Mouse (Mus musculus) intestine, embryonic 14.5 days (tissue): Measurements from ENCODE around the gene Fam208a. TPM values are rescaled to one million over a fixed set of nuclear protein-coding genes. Genes with fewer than 3 reads are reported as not detected.

ENCODE experiments used
- ATAC-seq: fragments of 200-750 bp; cut with Nextera tagmentation; replicated peaks from 2 replicates; pipeline ENCODE4 v1.8.0; 2017; ENCODE audit warnings: low read depth, moderate number of reproducible peaks, moderate TSS enrichment, moderate library complexity; ENCODE audit not compliant: low FRiP score, low TSS enrichment
- DNase-seq: peaks from one replicate; pipeline ENCODE4 v3.0.0-alpha.2; 2018; ENCODE audit warnings: low spot score
- H3K27ac ChIP-seq: fragments of 300-500 bp; sonication (generic); 2 replicates; pipeline ENCODE4 v1.5.1; 2014; ENCODE audit warnings: low read depth, mild to moderate bottlenecking, control low read depth
- H3K27me3 ChIP-seq: fragments of 300-500 bp; sonication (generic); replicated peaks from 2 replicates; pipeline ENCODE4 v1.6.1; 2014; ENCODE audit warnings: low read length, control low read depth; ENCODE audit not compliant: control insufficient read depth, insufficient read depth
- H3K36me3 ChIP-seq: fragments of 300-500 bp; sonication (generic); 2 replicates; pipeline ENCODE4 v1.6.1; 2014; ENCODE audit warnings: low read length, control low read depth; ENCODE audit not compliant: control insufficient read depth, insufficient read depth
- H3K4me1 ChIP-seq: fragments of 300-500 bp; sonication (generic); replicated peaks from 2 replicates; pipeline ENCODE4 v1.6.1; 2014; ENCODE audit warnings: low read length, control low read depth, mixed read lengths; ENCODE audit not compliant: control insufficient read depth, insufficient read depth
- H3K4me2 ChIP-seq: fragments of 300-500 bp; sonication (generic); 2 replicates; pipeline ENCODE4 v1.6.1; 2014; ENCODE audit warnings: low read length
- H3K4me3 ChIP-seq: fragments of 300-500 bp; sonication (generic); 2 replicates; pipeline ENCODE4 v1.5.1; 2014; ENCODE audit warnings: low read depth, low read length, control low read depth, mixed read lengths
- H3K9ac ChIP-seq: fragments of 300-500 bp; sonication (generic); 2 replicates; pipeline ENCODE4 v1.6.1; 2014; ENCODE audit warnings: mild to moderate bottlenecking, low read length
- H3K9me3 ChIP-seq: fragments of 300-500 bp; sonication (generic); 2 replicates; pipeline ENCODE4 v1.6.1; 2016; ENCODE audit warnings: low read length, control low read depth; ENCODE audit not compliant: control insufficient read depth
- WGBS: fragments of 180-500 bp; shearing (Covaris S2); extraction: QIAGEN DNeasy Blood & Tissue Kit; methylation state at CpG from one replicate; pipeline ENCODE4 v1.1.7; 2014; 5-methylcytosine and 5-hydroxymethylcytosine counted together
- polyA plus RNA-seq: library from polyadenylated mRNA; unstranded; fragments of >200 nt; fragmentation: Nextera tagmentation; extraction: Ambion mirVana; gene quantifications from 2 replicates; pipeline ENCODE4 v1.2.1, GENCODE M21; 2014

Fam208a gene
- polyA plus RNA-seq, 1 experiment from 2014 or later: 11.3 TPM

DNA sequence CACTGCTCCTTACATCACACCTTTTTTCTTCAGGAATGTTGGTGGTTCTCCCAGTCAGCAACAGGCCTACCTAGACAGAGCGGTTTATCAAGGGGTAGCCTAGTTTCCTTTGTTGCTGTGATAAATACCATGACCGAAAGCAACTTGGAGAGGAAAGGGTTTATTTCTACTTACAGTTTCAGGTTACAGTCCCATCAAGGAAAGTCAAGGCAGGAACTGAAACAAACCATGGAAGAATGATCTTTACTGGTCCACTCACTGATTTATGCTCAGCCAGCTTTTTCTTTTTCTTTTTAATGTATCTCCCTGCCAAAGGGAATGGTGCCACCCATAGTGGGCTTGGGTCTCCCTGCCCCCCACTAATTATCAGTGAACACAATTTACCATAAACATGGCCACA, 22.7 kb upstream of the Fam208a start:
- no peaks in the 10 kb centered on the region for H3K4me1 ChIP-seq
- no peak overlapping the region for H3K9ac ChIP-seq
- no peak overlapping the region for H3K4me2 ChIP-seq
- no peaks in the 10 kb centered on the region for H3K36me3 ChIP-seq
- ATAC-seq (no peak), DNase-seq (no peak)
- no peaks in the 10 kb centered on the region for H3K9me3 ChIP-seq
- H3K27me3 ChIP-seq: no peaks in the 10 kb centered on the region
- no peak overlapping the region for H3K27ac ChIP-seq
- no peak overlapping the region for H3K4me3 ChIP-seq
- WGBS: 95% methylated on average over 2 of the region's 2 CpGs

DNA sequence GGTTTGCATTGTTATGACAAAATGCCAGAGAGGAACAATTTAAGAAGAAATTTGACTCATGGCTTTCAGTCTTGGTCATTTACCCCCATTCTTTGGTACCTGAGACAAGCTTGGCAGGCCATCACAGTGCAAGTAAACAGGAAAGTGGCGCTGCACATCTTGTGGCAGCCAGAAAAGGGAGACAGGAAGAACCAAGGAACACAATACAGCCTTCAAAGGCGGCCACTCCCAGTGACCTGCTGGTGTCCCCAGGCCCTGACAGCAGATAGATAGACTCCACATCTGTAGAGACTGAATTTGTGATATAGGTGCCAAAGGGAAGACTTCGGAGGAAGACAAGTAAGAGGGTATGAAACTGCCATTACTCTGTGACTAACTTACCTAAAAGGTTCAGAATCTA, 20.4 kb upstream of the Fam208a start:
- H3K4me3 ChIP-seq: no peak overlapping the region
- H3K27me3 ChIP-seq: no peaks in the 10 kb centered on the region
- no peak overlapping the region for H3K27ac ChIP-seq
- DNase-seq (no peak), ATAC-seq (no peak)
- 87% methylated on average over 3 of the region's 3 CpGs for WGBS
- H3K9me3 ChIP-seq: no peaks in the 10 kb centered on the region
- no peak overlapping the region for H3K9ac ChIP-seq
- H3K4me2 ChIP-seq: no peak overlapping the region
- no peaks in the 10 kb centered on the region for H3K36me3 ChIP-seq
- H3K4me1 ChIP-seq: no peaks in the 10 kb centered on the region

- H3K4me2 ChIP-seq: no peak overlapping the region
- ATAC-seq: no peak
Observed at GRCm38 (mm10) chr14:27409662-27410061, 19.0 kb upstream of the Fam208a start.

GRCm38 (mm10) chr14:27411492-27411891, 17.1 kb upstream of the Fam208a start:
- Histone ChIP-seq H3K9me3 (no peaks in the 10 kb centered on the region), H3K4me1 (no peaks in the 10 kb centered on the region), H3K4me3 (no peak overlapping the region), H3K36me3 (no peaks in the 10 kb centered on the region), H3K27ac (no peak overlapping the region), H3K27me3 (no peaks in the 10 kb centered on the region), H3K9ac (no peak overlapping the region), H3K4me2 (no peak overlapping the region)
- DNase-seq (no peak), ATAC-seq (no peak)
- WGBS: 78% methylated on average over 7 of the region's 7 CpGs

More at GRCm38 (mm10) chr14:27409662-27410061, 19.0 kb upstream of the Fam208a start:
- Histone ChIP-seq H3K4me3 (no peak overlapping the region), H3K27ac (no peak overlapping the region), H3K36me3 (no peaks in the 10 kb centered on the region), H3K27me3 (no peaks in the 10 kb centered on the region), H3K4me1 (no peaks in the 10 kb centered on the region), H3K9ac (no peak overlapping the region), H3K9me3 (no peaks in the 10 kb centered on the region)
- 68% methylated on average over 3 of the region's 3 CpGs for WGBS
- no peak for DNase-seq

GRCm38 (mm10) chr14:27412699-27413098, 15.9 kb upstream of the Fam208a start:
- DNase-seq: no peak
- 75% methylated on average over 8 of the region's 8 CpGs for WGBS
- Histone ChIP-seq H3K4me2 (no peak overlapping the region), H3K4me1 (no peaks in the 10 kb centered on the region), H3K9me3 (no peaks in the 10 kb centered on the region), H3K27ac (no peak overlapping the region), H3K27me3 (no peaks in the 10 kb centered on the region), H3K36me3 (no peaks in the 10 kb centered on the region), H3K9ac (no peak overlapping the region), H3K4me3 (no peak overlapping the region)
- no peak for ATAC-seq

DNA sequence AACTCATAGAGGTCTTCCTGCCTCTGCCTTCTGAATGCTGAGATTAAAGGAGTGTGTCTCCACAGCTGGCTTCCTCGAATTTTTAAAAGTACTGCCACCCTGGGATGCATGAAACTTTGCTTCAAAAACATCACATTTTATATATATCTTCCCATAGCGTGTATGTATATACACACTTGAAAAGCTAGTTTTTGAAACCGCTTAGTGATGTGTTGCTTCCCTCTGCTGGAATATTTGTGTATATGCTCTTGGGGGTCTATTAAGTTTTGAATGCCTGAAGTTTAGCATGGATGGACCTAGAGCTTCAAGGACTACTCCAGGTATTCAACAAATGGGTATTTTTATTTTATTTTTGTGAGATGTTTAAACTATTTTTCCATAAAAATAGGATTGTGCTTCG, 14.7 kb upstream of the Fam208a start:
- H3K27ac ChIP-seq: no peak overlapping the region
- H3K4me1 ChIP-seq: no peaks in the 10 kb centered on the region
- H3K4me2 ChIP-seq: no peak overlapping the region
- DNase-seq: peak; percentile 54
- H3K4me3 ChIP-seq: no peak overlapping the region
- WGBS: 41% methylated on average over 4 of the region's 4 CpGs
- no peaks in the 10 kb centered on the region for H3K27me3 ChIP-seq
- H3K9me3 ChIP-seq: no peaks in the 10 kb centered on the region
- no peaks in the 10 kb centered on the region for H3K36me3 ChIP-seq
- no peak overlapping the region for H3K9ac ChIP-seq
- no peak; the same call in 1 of the 2 replicates for ATAC-seq

- DNase-seq (no peak), ATAC-seq (no peak)
- Histone ChIP-seq H3K36me3 (no peaks in the 10 kb centered on the region), H3K4me1 (no peaks in the 10 kb centered on the region), H3K27ac (no peak overlapping the region), H3K4me3 (no peak overlapping the region), H3K9me3 (no peaks in the 10 kb centered on the region), H3K4me2 (no peak overlapping the region), H3K27me3 (no peaks in the 10 kb centered on the region), H3K9ac (no peak overlapping the region)
- 81% methylated on average over 3 of the region's 3 CpGs for WGBS
Observed at GRCm38 (mm10) chr14:27420816-27421215, 7.8 kb upstream of the Fam208a start.

DNA sequence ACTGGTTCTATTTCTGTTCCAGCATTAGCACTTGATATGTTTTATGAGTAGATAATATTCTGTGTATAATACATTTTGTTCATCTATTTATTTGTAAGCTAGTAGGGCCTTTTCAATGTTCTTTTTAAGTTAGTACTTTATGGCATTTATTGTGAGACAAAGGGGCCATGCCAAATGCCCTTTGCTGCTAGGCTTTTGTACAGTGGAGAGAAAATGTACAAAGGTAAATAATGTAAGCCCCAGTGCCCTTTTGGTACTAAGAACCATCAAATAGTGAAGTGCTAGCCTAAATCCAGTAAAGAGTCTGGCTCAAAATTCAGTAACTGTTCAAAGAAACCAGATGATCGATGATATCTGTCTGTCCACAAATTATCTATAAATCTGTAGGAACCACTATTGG, 6.3 kb upstream of the Fam208a start:
- ATAC-seq (no peak), DNase-seq (no peak)
- H3K36me3 ChIP-seq: no peaks in the 10 kb centered on the region
- H3K4me3 ChIP-seq: no peak overlapping the region
- no peaks in the 10 kb centered on the region for H3K4me1 ChIP-seq
- no peak overlapping the region for H3K27ac ChIP-seq
- H3K4me2 ChIP-seq: no peak overlapping the region
- WGBS: 94% methylated on average over 1 of the region's 1 CpGs
- H3K9me3 ChIP-seq: no peaks in the 10 kb centered on the region
- H3K9ac ChIP-seq: no peak overlapping the region
- no peaks in the 10 kb centered on the region for H3K27me3 ChIP-seq

DNA sequence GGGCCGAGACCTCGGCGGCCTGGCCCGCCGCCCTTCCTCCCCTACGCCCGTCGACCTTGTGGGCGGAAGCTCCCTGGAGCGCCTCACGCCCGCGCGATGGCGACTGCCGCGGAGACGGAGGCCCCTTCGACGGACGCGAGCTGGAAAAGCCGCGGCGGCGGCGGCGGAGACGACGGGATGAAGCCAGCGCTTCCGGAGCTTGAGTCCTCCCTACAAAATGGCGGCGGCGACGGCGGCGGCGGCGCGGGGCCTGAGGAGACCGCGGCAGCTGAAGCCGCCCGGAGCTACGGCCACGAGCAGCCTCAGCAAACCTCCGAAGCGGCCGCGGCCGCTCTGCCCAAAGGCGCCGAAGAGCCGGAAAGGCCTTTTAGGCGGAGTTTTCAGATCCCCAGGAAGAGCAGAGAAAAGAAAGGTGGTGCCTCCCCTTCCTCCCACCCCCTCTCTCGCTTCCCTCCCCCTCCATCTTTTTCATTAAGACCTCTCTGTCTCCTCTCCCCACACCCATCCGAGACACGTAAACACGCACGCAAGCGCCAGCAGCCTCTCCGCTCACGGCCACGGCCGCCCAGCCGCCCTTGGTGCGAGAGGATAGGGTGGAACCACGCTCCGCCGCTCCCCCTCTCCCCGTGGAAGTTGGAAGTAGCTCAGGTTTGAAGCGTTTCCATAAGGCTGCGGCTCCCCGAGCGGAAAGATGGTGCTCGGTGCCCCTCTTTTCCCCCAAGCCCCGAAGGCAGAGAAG, 508 bp downstream of the Fam208a start:
- ATAC-seq (peak; percentile 83), DNase-seq (peak; percentile 92)
- no peaks in the 10 kb centered on the region; the same call in 1 of the 2 replicates for H3K4me1 ChIP-seq
- H3K27me3 ChIP-seq: no peaks in the 10 kb centered on the region
- peak overlapping the region; percentile 64 for H3K4me3 ChIP-seq
- peaks cover 18% of the 10 kb centered on the region; the same call in 1 of the 2 replicates for H3K36me3 ChIP-seq
- peak overlapping the region; percentile 100 for H3K27ac ChIP-seq
- peak overlapping the region; percentile 91 for H3K9ac ChIP-seq
- peaks cover 7% of the 10 kb centered on the region for H3K9me3 ChIP-seq
- under 1% methylated on average over 70 of the region's 78 CpGs for WGBS
- H3K4me2 ChIP-seq: peak overlapping the region; percentile 80
